Mouse (Mus musculus) right cerebral cortex, postnatal 4 days (tissue): Measurements from ENCODE around the gene Gm3646.

Experiments used
- DNase-seq: peaks from one replicate; pipeline ENCODE4 v3.0.0-alpha.2; 2022

Gm3646 gene

DNA sequence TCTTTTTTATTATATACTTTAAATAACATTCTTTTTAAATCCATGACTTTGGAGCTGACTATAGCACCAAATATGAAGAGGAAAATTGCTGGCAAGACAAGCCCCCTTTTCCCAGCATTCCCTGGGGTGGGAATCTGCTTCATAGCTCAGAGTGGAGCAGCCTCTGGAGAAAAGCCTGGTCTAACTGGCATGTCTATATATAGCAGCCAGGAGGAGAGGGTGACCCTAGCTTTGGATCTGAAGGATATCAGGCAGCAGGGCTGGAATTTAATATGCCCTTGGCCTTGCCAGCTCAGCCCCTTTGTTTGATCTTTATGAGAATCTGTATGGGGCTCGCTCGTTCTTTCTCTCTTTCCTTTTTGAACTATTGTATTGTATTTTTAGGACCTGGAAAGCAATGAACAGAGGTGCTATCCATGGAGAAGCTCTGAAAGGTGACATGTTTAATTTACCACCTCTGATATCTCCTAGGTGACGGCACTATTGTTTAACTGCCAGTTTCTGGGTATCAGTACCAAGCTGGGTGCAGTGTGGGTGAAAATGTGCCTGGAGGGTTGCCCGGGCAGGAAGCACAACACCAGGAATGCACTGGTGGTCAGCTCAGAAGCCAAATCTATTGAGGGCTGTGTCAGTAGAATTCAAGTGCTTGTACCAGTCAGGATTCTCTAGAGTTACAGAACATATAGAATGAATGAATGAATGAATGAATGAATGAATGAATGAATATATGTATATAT lies at the start of gene Gm3646:
Gene Gm3646 (minus strand): TSS at position 90 of the 737 bp plus-strand sequence.
- DNase-seq = peak; percentile 17

DNA sequence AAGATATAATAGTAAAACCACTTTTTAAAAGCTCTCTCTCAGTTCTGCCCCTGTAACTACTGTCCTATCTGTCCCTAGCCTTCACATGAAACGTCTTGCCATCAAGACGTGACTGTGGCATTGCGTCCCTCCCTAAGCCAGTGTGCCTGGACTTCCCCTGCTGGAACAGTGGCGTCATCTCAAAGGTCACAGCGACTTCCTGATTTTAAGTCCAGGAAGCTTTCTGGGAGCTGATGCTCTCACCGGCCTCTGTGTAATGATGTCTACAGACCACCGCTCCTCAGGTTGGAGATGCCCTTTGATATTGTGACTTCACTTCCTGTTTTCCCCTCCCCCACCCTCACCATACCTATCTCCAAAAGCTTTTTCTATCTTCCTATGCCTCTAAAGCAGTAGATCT lies 41.9 kb upstream of the Gm3646 start:
- DNase-seq = no peak

DNA sequence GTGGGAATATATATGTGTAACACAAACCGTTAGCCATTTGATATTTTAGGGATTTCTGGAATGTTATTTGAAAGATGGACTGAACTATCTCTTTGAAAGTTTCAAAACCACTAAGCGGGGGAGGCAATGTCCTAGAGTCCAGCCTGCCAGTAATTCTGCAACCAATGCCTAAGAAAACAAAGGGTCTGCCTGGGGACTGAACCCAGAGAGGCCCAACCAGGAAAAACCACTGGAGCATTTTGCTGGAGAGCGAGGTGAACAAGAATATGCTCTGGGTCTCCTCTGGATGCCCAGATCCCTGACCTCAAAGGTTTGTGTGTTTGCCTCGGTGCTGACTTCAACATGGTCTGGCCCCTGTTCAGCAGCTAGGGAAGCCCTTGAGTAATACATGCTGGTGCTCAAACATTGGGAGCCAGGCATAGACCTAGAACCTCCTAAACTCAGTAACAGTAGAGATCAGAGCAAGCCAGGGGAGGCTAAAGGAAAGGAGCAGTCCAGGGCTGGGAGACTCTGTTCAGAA lies 41.0 kb upstream of the Gm3646 start:
- no peak for DNase-seq

- DNase-seq = no peak
These were observed 38.2 kb upstream of the Gm3646 start for GRCm38 (mm10) chr1:39843328-39843727.

DNA sequence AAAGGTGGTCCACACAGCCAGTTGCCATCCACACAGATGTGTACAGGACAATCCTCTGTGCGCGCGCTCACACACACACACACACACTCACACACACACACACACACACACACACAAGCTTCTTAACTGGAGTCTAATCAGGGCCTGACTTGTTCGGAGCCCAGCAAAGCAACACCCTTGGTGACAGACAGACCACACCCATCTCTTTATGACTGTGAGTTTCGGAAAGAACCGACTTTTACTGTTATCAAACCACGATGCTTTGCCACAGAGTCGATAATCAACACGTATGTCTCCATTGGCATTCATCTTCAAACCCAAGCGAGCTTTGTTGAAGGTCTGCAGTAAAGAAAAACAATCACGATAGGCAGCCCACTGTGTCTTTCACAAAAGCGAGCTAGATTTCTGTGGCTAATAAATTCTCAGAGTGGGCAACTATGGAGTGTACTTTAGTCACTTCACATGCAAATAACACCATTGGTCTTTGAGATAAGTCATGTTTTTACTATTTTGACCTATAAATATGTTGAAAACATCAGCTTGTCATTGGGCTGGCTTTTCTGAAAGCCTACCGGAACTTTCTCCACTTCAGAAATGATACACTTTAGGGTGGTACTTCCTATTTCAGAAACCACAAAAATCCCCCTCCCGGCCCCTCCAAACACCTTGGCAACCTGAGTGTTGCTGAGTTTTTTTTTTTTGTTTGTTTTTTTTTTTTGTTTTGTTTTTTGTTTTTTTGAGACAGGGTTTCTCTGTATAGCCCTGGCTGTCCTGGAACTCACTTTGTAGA lies 37.3 kb upstream of the Gm3646 start:
- DNase-seq = no peak

DNA sequence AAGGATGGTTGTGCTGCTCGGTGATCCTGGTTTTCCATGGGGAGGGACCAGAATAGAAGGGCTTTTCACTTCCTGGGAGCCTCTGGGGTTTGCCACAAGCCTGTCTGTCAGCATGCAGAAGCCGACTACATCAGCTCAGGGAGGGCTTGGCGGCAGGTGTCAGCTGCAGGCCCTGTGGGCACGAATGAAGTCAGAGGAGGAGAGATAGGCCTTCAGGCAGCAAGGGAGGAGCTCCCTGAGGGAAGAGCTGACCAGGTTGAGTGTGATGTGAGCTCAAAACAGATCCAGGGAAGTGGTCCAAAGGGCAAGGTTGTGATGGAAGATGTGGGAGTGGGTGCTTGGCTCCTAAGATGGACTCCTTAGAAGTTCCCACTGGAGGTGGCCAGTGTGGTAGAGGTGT lies 35.7 kb upstream of the Gm3646 start:
- DNase-seq = no peak

DNA sequence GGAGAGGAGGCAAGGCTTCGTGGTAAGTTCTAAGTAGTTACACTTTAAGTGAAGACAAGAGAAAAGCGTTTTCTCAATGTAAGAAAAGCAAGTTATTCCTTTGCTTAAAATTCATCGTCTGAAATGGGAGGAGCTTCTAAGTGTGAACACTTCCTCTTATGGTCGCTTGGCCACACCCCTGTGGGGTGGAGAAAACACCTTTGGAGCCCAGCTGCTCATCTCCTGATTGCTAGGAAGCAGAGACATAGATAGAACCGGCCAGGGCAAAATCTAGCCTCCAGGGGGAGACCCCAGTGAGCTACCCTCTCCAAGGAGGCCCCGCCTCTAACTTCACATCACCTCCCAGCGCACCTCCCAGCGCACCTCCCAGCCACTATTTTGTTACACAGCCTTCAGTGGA lies 34.7 kb upstream of the Gm3646 start:
- DNase-seq = no peak

DNA sequence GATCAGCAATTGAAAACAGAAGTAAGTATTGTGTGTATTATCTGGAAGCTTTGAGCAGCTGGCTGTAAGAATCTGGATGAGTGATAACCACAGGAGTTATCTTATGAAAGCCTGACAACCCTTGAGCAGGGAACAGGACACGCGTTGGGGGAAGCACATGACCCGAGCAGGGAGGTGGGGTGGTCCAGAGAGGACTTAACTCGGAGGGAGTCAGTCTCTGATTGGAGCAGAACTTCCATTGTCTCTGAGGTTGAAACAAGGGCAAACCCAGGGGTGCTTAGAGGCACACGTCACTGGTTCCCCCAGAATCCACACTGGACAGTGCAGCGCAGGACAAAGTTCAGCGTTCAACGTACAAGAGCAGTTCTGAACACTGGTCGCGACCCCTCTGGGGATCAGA lies 34.1 kb upstream of the Gm3646 start:
- no peak for DNase-seq

DNA sequence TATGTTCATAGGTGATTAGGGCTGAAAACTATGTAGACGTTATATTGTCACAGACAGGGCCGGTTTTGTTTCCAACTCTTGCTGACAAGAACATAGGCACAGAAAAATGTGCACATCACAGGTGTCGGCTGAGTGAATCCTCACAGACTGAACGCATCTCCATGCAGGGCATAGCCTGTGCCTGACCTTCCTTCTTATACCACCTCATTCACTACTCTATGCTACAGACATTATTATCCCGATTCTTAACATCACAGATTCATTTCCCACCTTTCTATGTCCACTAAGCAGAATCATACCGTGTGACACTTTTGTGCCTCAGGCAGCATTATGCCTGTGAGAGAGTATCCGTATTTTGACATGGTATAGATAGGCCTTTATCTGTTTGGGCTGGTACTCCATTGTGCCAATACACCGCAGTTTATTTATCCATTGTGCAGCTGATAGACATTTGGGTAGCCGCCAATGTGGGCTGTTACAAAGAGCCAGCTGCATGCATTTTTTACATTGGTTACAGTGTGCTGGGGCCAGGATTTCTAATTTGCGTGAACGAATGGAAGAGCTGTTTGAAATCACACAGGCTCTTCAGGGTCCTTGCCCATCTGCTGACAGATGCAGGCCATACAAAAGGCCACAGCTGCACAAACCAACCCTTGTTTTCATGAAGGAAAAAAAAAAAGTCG lies 33.5 kb upstream of the Gm3646 start:
- DNase-seq = peak; percentile 24

GRCm38 (mm10) chr1:39831594-39832039 lies 26.5 kb upstream of the Gm3646 start:
- no peak for DNase-seq

- no peak for DNase-seq
These were observed 25.9 kb upstream of the Gm3646 start for GRCm38 (mm10) chr1:39830786-39831593.

GRCm38 (mm10) chr1:39824902-39825301 lies 19.8 kb upstream of the Gm3646 start:
- DNase-seq = no peak

GRCm38 (mm10) chr1:39824240-39824639 lies 19.1 kb upstream of the Gm3646 start:
- DNase-seq = no peak

GRCm38 (mm10) chr1:39819596-39819995 lies 14.5 kb upstream of the Gm3646 start:
- DNase-seq = no peak

DNA sequence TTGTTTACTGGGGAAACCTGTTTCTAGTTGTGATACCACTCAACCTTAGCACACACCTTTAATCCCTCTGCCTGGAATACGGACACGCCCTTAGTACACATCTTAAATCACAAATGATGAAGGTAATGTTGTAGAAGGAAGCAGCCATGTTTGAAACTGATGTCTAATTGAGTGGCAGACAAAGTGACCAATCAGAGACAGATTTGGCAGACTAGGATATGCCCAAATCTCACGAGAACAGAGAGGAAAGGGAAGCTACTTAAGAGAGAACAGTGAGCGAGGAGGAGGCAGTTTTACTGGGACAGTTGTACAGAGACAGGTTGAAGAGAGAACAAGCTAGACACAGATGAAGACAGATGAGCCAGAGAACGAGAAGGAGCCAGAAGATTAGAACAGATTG lies 10.6 kb upstream of the Gm3646 start:
- no peak for DNase-seq

DNA sequence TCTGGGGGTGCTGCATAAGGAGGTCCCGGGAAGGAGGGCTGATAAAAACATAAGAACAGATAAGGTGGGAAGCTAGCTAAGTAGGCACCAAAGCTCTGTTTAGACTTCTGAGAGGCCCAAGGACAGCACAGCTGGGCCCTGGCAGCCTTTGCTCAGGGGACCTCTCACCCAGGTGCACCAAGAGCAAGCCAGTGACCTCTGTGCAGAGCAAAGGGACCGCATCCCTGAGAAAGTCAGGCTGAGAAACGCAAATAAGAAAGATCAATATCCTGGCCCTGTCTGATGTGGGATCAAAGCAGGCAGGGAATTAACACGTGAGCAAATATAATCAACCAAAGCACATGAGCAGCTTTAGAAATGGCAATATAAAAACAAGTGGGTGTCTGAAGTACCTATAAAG lies 7.9 kb upstream of the Gm3646 start:
- DNase-seq = no peak

DNA sequence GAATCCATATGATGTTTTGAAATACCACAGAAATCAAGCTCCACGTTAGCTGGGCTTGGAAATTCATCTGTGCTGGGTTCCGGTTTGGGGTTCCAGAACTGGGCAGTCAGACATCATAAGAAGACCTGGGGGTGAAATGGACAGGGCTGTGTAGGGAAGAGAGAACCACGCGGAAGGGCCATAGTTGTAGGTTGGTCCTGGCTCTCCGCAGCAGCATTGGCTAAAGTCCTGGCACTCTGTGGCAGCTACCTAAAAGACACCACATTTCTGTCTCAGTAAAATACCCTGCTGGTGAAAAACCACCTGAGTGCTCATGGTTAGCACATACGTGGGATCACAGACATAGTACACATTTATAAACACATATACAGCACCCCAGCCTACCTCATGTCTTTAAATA lies 343 bp downstream of the Gm3646 start:
- no peak for DNase-seq

- no peak for DNase-seq
These were observed 2.2 kb downstream of the Gm3646 start for GRCm38 (mm10) chr1:39802946-39803345.

GRCm38 (mm10) chr1:39797496-39797895 lies 7.6 kb downstream of the Gm3646 start:
- no peak for DNase-seq

DNA sequence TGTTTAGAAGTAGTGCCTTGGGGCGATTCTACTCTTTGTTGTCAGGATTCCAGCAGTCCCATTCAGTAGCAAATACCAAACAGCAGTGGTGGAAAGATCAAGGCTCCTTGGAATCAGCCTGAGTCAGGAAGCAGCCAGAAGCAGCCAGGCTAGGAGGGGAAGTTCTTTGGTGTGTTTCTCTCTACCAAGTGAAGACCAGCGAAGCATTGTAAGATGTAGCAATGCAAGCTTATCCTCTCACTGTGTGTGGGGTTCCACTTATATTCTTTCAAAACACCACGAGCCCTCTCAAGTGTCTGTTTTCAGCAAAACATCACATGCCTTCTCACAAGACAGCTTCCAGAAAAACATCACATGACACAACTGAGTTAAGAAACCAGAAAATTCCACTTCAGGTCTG lies 8.4 kb downstream of the Gm3646 start:
- DNase-seq = no peak

- no peak for DNase-seq
These were observed 20.5 kb downstream of the Gm3646 start for GRCm38 (mm10) chr1:39784632-39785031.

- DNase-seq = no peak
These were observed 23.3 kb downstream of the Gm3646 start for GRCm38 (mm10) chr1:39781835-39782234.
